Mouse (Mus musculus): ENCODE data around the gene Ttc9c. TPM values are rescaled to one million over a fixed set of nuclear protein-coding genes. Genes with fewer than 3 reads are reported as not detected.
A peak's percentile ranks its signal among the peaks of the same experiment; 100 is the strongest.

Gene Ttc9c
- polyA plus RNA-seq, 1 experiment from 2014 or later, result 22.5 TPM

GRCm38 (mm10) chr19:8773409-8773808, 45.7 kb downstream of the Ttc9c start:
- ATAC-seq (ENCODE audit: insufficient read depth), result no peak
- peak overlapping the region; percentile 97 for H3K9ac ChIP-seq
- H3K27ac ChIP-seq (replicated peaks), result peak overlapping the region; percentile 99
- peak overlapping the region; percentile 88 for H3K4me3 ChIP-seq (replicated peaks)
- no peaks in the 10 kb centered on the region for H3K27me3 ChIP-seq
- H3K4me1 ChIP-seq (replicated peaks), result peaks cover 51% of the 10 kb centered on the region
- peak overlapping the region; percentile 92 for H3K4me2 ChIP-seq
- no peaks in the 10 kb centered on the region for H3K9me3 ChIP-seq (replicated peaks)
- peaks cover 48% of the 10 kb centered on the region for H3K36me3 ChIP-seq (replicated peaks)
- WGBS (ENCODE audit: insufficient replicate concordance), result 24% methylated on average over 6 of the region's 6 CpGs

DNA sequence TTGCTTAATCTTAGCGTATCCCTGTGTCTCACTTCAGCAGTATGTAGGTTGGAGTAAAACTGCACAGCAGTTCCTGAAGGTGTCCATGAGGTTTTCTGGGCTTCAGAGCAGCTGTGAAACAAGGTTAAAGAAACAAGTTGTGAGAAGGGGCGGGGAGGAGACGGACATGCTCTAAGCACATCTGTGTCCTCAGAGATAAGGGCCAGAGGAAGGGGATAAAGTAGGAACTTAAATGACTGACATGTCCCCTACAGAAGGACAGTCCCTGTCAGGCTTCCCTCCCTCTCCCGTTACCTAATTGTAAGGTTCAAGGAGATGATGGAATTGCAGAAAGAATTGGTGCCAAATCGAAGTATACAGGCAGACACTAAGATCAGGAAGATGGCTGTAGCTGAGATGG, 46.1 kb downstream of the Ttc9c start:
- peak; percentile 52 for ATAC-seq (ENCODE audit: insufficient read depth)
- 22% methylated on average over 5 of the region's 5 CpGs for WGBS (ENCODE audit: insufficient replicate concordance)
- H3K4me1 ChIP-seq (replicated peaks), result peaks cover 51% of the 10 kb centered on the region

GRCm38 (mm10) chr19:8770567-8771270, 48.4 kb downstream of the Ttc9c start, which contains the start of gene Tmem223:
Tmem223 (plus strand) TSS chr19:8770996.
- ATAC-seq (ENCODE audit: insufficient read depth), result no peak
- Histone ChIP-seq H3K27ac (replicated peaks) (peak within 1 kb of the TSS; percentile 85), H3K9me3 (replicated peaks) (no peaks in the 10 kb centered on the region), H3K4me3 (replicated peaks) (peak within 1 kb of the TSS; percentile 80), H3K4me1 (replicated peaks) (peaks cover 41% of the 10 kb centered on the region), H3K27me3 (no peaks in the 10 kb centered on the region), H3K9ac (peak within 1 kb of the TSS; percentile 81), H3K36me3 (replicated peaks) (peaks cover 69% of the 10 kb centered on the region), H3K4me2 (peak within 1 kb of the TSS; percentile 92)
- 13% methylated on average over 29 of the region's 29 CpGs for WGBS (ENCODE audit: insufficient replicate concordance)

More for the DNA sequence above, 46.1 kb downstream of the Ttc9c start:
- Histone ChIP-seq H3K4me3 (replicated peaks) (peak overlapping the region; percentile 88), H3K27ac (replicated peaks) (peak overlapping the region; percentile 99), H3K27me3 (no peaks in the 10 kb centered on the region), H3K4me2 (peak overlapping the region; percentile 92), H3K36me3 (replicated peaks) (peaks cover 48% of the 10 kb centered on the region), H3K9ac (peak overlapping the region; percentile 97), H3K9me3 (replicated peaks) (no peaks in the 10 kb centered on the region)

DNA sequence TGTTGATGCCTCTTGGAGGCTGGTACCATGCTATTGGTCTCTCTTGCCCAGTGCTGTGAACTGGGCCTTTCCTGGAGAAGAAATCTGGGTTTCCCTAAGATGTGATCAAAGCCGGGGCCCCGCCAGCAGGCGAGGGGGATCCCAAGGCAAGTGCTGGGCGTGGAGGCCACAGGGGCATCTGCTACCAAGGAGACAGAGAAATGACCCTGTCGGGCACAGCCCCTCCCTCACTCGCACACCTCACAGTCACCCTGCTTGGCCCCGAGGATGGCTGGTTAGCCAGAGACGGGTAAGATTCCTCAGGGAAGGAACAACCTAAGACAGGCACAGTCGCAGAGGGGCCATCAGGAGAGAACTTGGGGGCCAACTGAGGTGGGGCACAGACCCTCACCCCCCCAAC, 53.6 kb downstream of the Ttc9c start:
- no peak for ATAC-seq (ENCODE audit: insufficient read depth)
- Histone ChIP-seq H3K9me3 (replicated peaks) (no peaks in the 10 kb centered on the region), H3K4me3 (replicated peaks) (no peak overlapping the region), H3K27me3 (no peaks in the 10 kb centered on the region), H3K36me3 (replicated peaks) (peaks cover 96% of the 10 kb centered on the region), H3K4me2 (no peak overlapping the region), H3K9ac (no peak overlapping the region), H3K4me1 (replicated peaks) (peaks cover 6% of the 10 kb centered on the region), H3K27ac (replicated peaks) (no peak overlapping the region)
- 87% methylated on average over 9 of the region's 9 CpGs for WGBS (ENCODE audit: insufficient replicate concordance)

DNA sequence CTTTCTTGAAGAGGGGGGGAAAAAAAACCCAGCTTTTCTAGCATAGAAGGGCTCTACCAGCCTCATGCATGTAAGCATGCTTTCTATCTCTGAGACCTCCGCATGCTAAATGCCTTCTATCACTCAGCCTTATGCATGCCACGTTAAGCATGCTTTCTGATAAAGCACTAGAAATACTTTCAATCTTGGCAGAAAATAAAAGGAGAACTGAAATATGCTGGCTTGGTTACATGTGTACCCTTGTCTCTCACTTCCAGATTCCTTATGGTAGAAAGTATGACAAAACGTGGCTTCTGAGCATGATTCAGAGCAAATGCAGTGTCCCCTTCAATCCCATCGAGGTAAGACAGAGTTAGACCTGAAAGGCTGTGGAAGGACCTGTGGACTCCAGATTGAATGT, 55.9 kb downstream of the Ttc9c start:
- WGBS (ENCODE audit: insufficient replicate concordance), result 74% methylated on average over 4 of the region's 4 CpGs
- H3K27me3 ChIP-seq, result no peaks in the 10 kb centered on the region
- ATAC-seq (ENCODE audit: insufficient read depth), result no peak

GRCm38 (mm10) chr19:8760757-8761156, 58.4 kb downstream of the Ttc9c start:
- H3K9me3 ChIP-seq (replicated peaks), result no peaks in the 10 kb centered on the region
- H3K9ac ChIP-seq, result no peak overlapping the region
- H3K27ac ChIP-seq (replicated peaks), result no peak overlapping the region
- WGBS (ENCODE audit: insufficient replicate concordance), result 84% methylated on average over 2 of the region's 2 CpGs
- no peak for ATAC-seq (ENCODE audit: insufficient read depth)
- H3K4me3 ChIP-seq (replicated peaks), result no peak overlapping the region
- no peak overlapping the region for H3K4me2 ChIP-seq
- H3K27me3 ChIP-seq, result no peaks in the 10 kb centered on the region
- H3K4me1 ChIP-seq (replicated peaks), result peaks cover 29% of the 10 kb centered on the region
- H3K36me3 ChIP-seq (replicated peaks), result peaks cover 54% of the 10 kb centered on the region

More for the DNA sequence above, 55.9 kb downstream of the Ttc9c start:
- Histone ChIP-seq H3K4me2 (no peak overlapping the region), H3K36me3 (replicated peaks) (peaks cover 79% of the 10 kb centered on the region), H3K4me3 (replicated peaks) (no peak overlapping the region), H3K9ac (no peak overlapping the region), H3K9me3 (replicated peaks) (no peaks in the 10 kb centered on the region), H3K27ac (replicated peaks) (no peak overlapping the region), H3K4me1 (replicated peaks) (peaks cover 17% of the 10 kb centered on the region)

Other genes starting within 250 kb of the Ttc9c start
- gene Slc22a8, start 228.1 kb downstream of the Ttc9c start, polyA plus RNA-seq (2015; fragmentation: Nextera tagmentation; extraction: Ambion mirVana), result 2.1 and 2.3 TPM in 2 replicates
- 0.02 TPM in 1 of 2 replicates, not detected in the other for gene Slc22a6, start 201.3 kb downstream of the Ttc9c start, polyA plus RNA-seq (2015; fragmentation: Nextera tagmentation; extraction: Ambion mirVana)
- gene Chrm1, start 155.5 kb downstream of the Ttc9c start, polyA plus RNA-seq (2015; fragmentation: Nextera tagmentation; extraction: Ambion mirVana), result 0.02 TPM in 1 of 2 replicates, not detected in the other
- 124 and 132 TPM in 2 replicates for gene Slc3a2, start 96.0 kb downstream of the Ttc9c start, polyA plus RNA-seq (2015; fragmentation: Nextera tagmentation; extraction: Ambion mirVana)
- gene Wdr74, start 83.5 kb downstream of the Ttc9c start, polyA plus RNA-seq (2015; fragmentation: Nextera tagmentation; extraction: Ambion mirVana), result 48.8 and 53.0 TPM in 2 replicates
- 0.43 and 0.62 TPM in 2 replicates for gene 1700092M07Rik, start 78.6 kb downstream of the Ttc9c start, polyA plus RNA-seq (2015; fragmentation: Nextera tagmentation; extraction: Ambion mirVana)
- gene Stx5a, start 77.9 kb downstream of the Ttc9c start, polyA plus RNA-seq (2015; fragmentation: Nextera tagmentation; extraction: Ambion mirVana), result 53.5 and 53.8 TPM in 2 replicates
- 81.2 and 91.6 TPM in 2 replicates for gene Nxf1, start 62.3 kb downstream of the Ttc9c start, polyA plus RNA-seq (2015; fragmentation: Nextera tagmentation; extraction: Ambion mirVana)
- gene Tmem223, start 48.3 kb downstream of the Ttc9c start, polyA plus RNA-seq (2015; fragmentation: Nextera tagmentation; extraction: Ambion mirVana), result 53.8 and 57.3 TPM in 2 replicates
- 90.5 and 96.9 TPM in 2 replicates for gene Tmem179b, start 44.9 kb downstream of the Ttc9c start, polyA plus RNA-seq (2015; fragmentation: Nextera tagmentation; extraction: Ambion mirVana)
- gene Taf6l, start 32.9 kb downstream of the Ttc9c start, polyA plus RNA-seq (2015; fragmentation: Nextera tagmentation; extraction: Ambion mirVana), result 13.2 and 15.4 TPM in 2 replicates
- 55.5 and 65.7 TPM in 2 replicates for gene Polr2g, start 20.8 kb downstream of the Ttc9c start, polyA plus RNA-seq (2015; fragmentation: Nextera tagmentation; extraction: Ambion mirVana)
- gene Zbtb3, start 16.8 kb downstream of the Ttc9c start, polyA plus RNA-seq (2015; fragmentation: Nextera tagmentation; extraction: Ambion mirVana), result 1.2 and 1.3 TPM in 2 replicates
- gene Hnrnpul2, start 677 bp upstream of the Ttc9c start, polyA plus RNA-seq (2015; fragmentation: Nextera tagmentation; extraction: Ambion mirVana), result 2.2 and 2.6 TPM in 2 replicates
- not detected in 2 replicates for gene AC129217.1, start 10.4 kb upstream of the Ttc9c start, polyA plus RNA-seq (2015; fragmentation: Nextera tagmentation; extraction: Ambion mirVana)
- gene Bscl2, start 18.1 kb upstream of the Ttc9c start, polyA plus RNA-seq (2015; fragmentation: Nextera tagmentation; extraction: Ambion mirVana), result 29.8 and 33.1 TPM in 2 replicates
- 0.43 and 0.50 TPM in 2 replicates for gene Gng3, start 19.9 kb upstream of the Ttc9c start, polyA plus RNA-seq (2015; fragmentation: Nextera tagmentation; extraction: Ambion mirVana)
- gene Lrrn4cl, start 31.4 kb upstream of the Ttc9c start, polyA plus RNA-seq (2015; fragmentation: Nextera tagmentation; extraction: Ambion mirVana), result 0.15 TPM in 2 replicates
- gene Ubxn1, start 52.2 kb upstream of the Ttc9c start, polyA plus RNA-seq (2015; fragmentation: Nextera tagmentation; extraction: Ambion mirVana), result 90.4 and 96.5 TPM in 2 replicates
- 29.6 and 29.8 TPM in 2 replicates for gene Uqcc3, start 61.6 kb upstream of the Ttc9c start, polyA plus RNA-seq (2015; fragmentation: Nextera tagmentation; extraction: Ambion mirVana)
- 22.5 and 42.9 TPM in 2 replicates for gene Lbhd1, start 64.4 kb upstream of the Ttc9c start, polyA plus RNA-seq (2015; fragmentation: Nextera tagmentation; extraction: Ambion mirVana)
- not detected in 2 replicates for gene Gm49403, start 64.6 kb upstream of the Ttc9c start, polyA plus RNA-seq (2015; fragmentation: Nextera tagmentation; extraction: Ambion mirVana)
- gene 1810009A15Rik, start 69.5 kb upstream of the Ttc9c start, polyA plus RNA-seq (2015; fragmentation: Nextera tagmentation; extraction: Ambion mirVana), result 46.8 and 49.0 TPM in 2 replicates
- 0.29 TPM in 1 of 2 replicates, not detected in the other for gene Gm49416, start 69.6 kb upstream of the Ttc9c start, polyA plus RNA-seq (2015; fragmentation: Nextera tagmentation; extraction: Ambion mirVana)
- gene Ints5, start 73.7 kb upstream of the Ttc9c start, polyA plus RNA-seq (2015; fragmentation: Nextera tagmentation; extraction: Ambion mirVana), result 21.6 and 26.2 TPM in 2 replicates
- 44.8 and 49.6 TPM in 2 replicates for gene Ganab, start 78.7 kb upstream of the Ttc9c start, polyA plus RNA-seq (2015; fragmentation: Nextera tagmentation; extraction: Ambion mirVana)
- 20.6 and 25.8 TPM in 2 replicates for gene B3gat3, start 101.0 kb upstream of the Ttc9c start, polyA plus RNA-seq (2015; fragmentation: Nextera tagmentation; extraction: Ambion mirVana)
- gene Rom1, start 110.0 kb upstream of the Ttc9c start, polyA plus RNA-seq (2015; fragmentation: Nextera tagmentation; extraction: Ambion mirVana), result 2.8 TPM in 2 replicates
- 13.1 and 14.6 TPM in 2 replicates for gene Eml3, start 110.2 kb upstream of the Ttc9c start, polyA plus RNA-seq (2015; fragmentation: Nextera tagmentation; extraction: Ambion mirVana)
- 79.0 and 85.9 TPM in 2 replicates for gene Mta2, start 122.5 kb upstream of the Ttc9c start, polyA plus RNA-seq (2015; fragmentation: Nextera tagmentation; extraction: Ambion mirVana)
- 13.7 and 14.6 TPM in 2 replicates for gene Tut1, start 134.5 kb upstream of the Ttc9c start, polyA plus RNA-seq (2015; fragmentation: Nextera tagmentation; extraction: Ambion mirVana)
- gene Eef1g, start 147.7 kb upstream of the Ttc9c start, polyA plus RNA-seq (2015; fragmentation: Nextera tagmentation; extraction: Ambion mirVana), result 177 and 180 TPM in 2 replicates
- gene Ahnak, start 170.0 kb upstream of the Ttc9c start, polyA plus RNA-seq (2015; fragmentation: Nextera tagmentation; extraction: Ambion mirVana), result 2.5 and 3.0 TPM in 2 replicates

Data from liver, embryonic 15.5 days (tissue).